ENCODE assay signal across 11 mouse cellular contexts in genomic region chr16:63753052-63753451, GRCm38 (mm10).
DNase-seq lines count a peak whose midpoint lies in the region; ATAC-seq lines count a peak whose summit lies in the region.
"Had no signal": no experiment of that assay in that cellular context is flagged by ENCODE, and none has a peak within 500 bp of the region (broad histone marks: within the 10 kb centered on the region; RNA-seq: fewer than 3 reads in every experiment).

No protein-coding gene starts in this region.

- no peaks in the 10 kb centered on the region for H3K9me3 ChIP-seq in forebrain, embryonic 14.5 days (replicated peaks; ENCODE audit: control insufficient read depth, low read length)
- H3K9me3 ChIP-seq in midbrain, embryonic 12.5 days = no peaks in the 10 kb centered on the region
- H3K9me3 ChIP-seq in liver, embryonic 11.5 days (ENCODE audit: control insufficient read depth, low read length) = no peaks in the 10 kb centered on the region

- H3K4me1 ChIP-seq in forebrain, embryonic 14.5 days (ENCODE audit: control insufficient read depth, insufficient read depth, low read length) = peaks cover 10% of the 10 kb centered on the region
- peaks cover 7% of the 10 kb centered on the region for H3K4me1 ChIP-seq in midbrain, embryonic 12.5 days
- H3K4me1 ChIP-seq in liver, embryonic 11.5 days (replicated peaks; ENCODE audit: control insufficient read depth, insufficient read depth, low read length) = no peaks in the 10 kb centered on the region

- no peak overlapping the region for H3K4me2 ChIP-seq in forebrain, embryonic 14.5 days (ENCODE audit: low read length)
- H3K4me2 ChIP-seq in midbrain, embryonic 12.5 days (replicated peaks) = no peak overlapping the region
- no peak overlapping the region for H3K4me2 ChIP-seq in liver, embryonic 11.5 days

- H3K27me3 ChIP-seq in forebrain, embryonic 14.5 days (replicated peaks; ENCODE audit: control insufficient read depth, insufficient read depth, low read length) = no peaks in the 10 kb centered on the region
- H3K27me3 ChIP-seq in midbrain, embryonic 12.5 days = no peaks in the 10 kb centered on the region
- H3K27me3 ChIP-seq in liver, embryonic 11.5 days (replicated peaks; ENCODE audit: control insufficient read depth, insufficient read depth, low read length) = no peaks in the 10 kb centered on the region

- 0 out of 2 replicates have a peak, but pooled peaks have one; percentile 36 for ATAC-seq in cerebellum, adult (ENCODE audit: insufficient number of reproducible peaks, low FRiP score, low TSS enrichment)
- peak; percentile 77 for ATAC-seq in forebrain, embryonic 14.5 days
- ATAC-seq in midbrain, embryonic 12.5 days (ENCODE audit: low FRiP score, low read depth) = peak; percentile 89
- ATAC-seq in liver, embryonic 11.5 days (replicated peaks; ENCODE audit: low FRiP score) = no peak

- no peak for DNase-seq in cerebellum, adult 11-12 months
- peak; percentile 22 for DNase-seq in brain, adult 2 months (ENCODE audit: low read depth, low spot score)
- peak; percentile 75 for DNase-seq in forebrain, embryonic 14.5 days (ENCODE audit: low spot score)
- DNase-seq in liver, embryonic 11.5 days (ENCODE audit: low spot score) = no peak
- DNase-seq in layer of hippocampus, adult 18-20 months (ENCODE audit: low spot score in 2 of 2) = no peak
- no peak for DNase-seq in gastrocnemius, adult 18-20 months (ENCODE audit: low spot score)
- DNase-seq: adrenal gland, adult 8-10 months; cerebellum, adult 11 months; gastrocnemius, postnatal 36 days had no signal

- no peak overlapping the region for H3K4me3 ChIP-seq in forebrain, embryonic 14.5 days (ENCODE audit: low read depth, low read length)
- H3K4me3 ChIP-seq in midbrain, embryonic 12.5 days = no peak overlapping the region
- H3K4me3 ChIP-seq in liver, embryonic 11.5 days (ENCODE audit: low read depth, low read length) = no peak overlapping the region

- WGBS in forebrain, embryonic 14.5 days = under 1% methylated on average over 3 of the region's 3 CpGs
- 0% methylated on average over 3 of the region's 3 CpGs for WGBS in midbrain, embryonic 12.5 days
- 18% methylated on average over 3 of the region's 3 CpGs for WGBS in liver, embryonic 11.5 days

- no peaks in the 10 kb centered on the region for H3K36me3 ChIP-seq in forebrain, embryonic 14.5 days (ENCODE audit: control insufficient read depth, insufficient read depth, low read length)
- no peaks in the 10 kb centered on the region for H3K36me3 ChIP-seq in midbrain, embryonic 12.5 days
- H3K36me3 ChIP-seq in liver, embryonic 11.5 days (ENCODE audit: control insufficient read depth, insufficient read depth, low read length) = no peaks in the 10 kb centered on the region

- peak overlapping the region; percentile 23 for H3K27ac ChIP-seq in forebrain, embryonic 14.5 days (ENCODE audit: low read depth, low read length)
- no peak overlapping the region for H3K27ac ChIP-seq in midbrain, embryonic 12.5 days (replicated peaks)
- no peak overlapping the region for H3K27ac ChIP-seq in liver, embryonic 11.5 days (ENCODE audit: low read depth, low read length)

- H3K9ac ChIP-seq in forebrain, embryonic 14.5 days (ENCODE audit: low read length) = no peak overlapping the region
- no peak overlapping the region for H3K9ac ChIP-seq in midbrain, embryonic 12.5 days (replicated peaks)
- no peak overlapping the region for H3K9ac ChIP-seq in liver, embryonic 11.5 days (ENCODE audit: low read depth, low read length)

Comparison
In these comparisons a context has a peak if more than half of its experiments do, and no peak if none do; other contexts are left out.
1. DNase-seq: peak in brain, adult 2 months (single experiment) and forebrain, embryonic 14.5 days (single experiment); none in cerebellum, adult 11-12 months (single experiment), liver, embryonic 11.5 days (single experiment), layer of hippocampus, adult 18-20 months (0 of 2) and gastrocnemius, adult 18-20 months (single experiment).